Mouse (Mus musculus) intestine, embryonic 14.5 days (tissue): ENCODE data around the gene Spats2. TPM values are rescaled to one million over a fixed set of nuclear protein-coding genes. Genes with fewer than 3 reads are reported as not detected.
"Not testable (repeated sequence)": the region's sequence is repeated elsewhere in the genome, so short reads cannot be mapped to it uniquely, and the experiment has no call there.

Experiments used
- ATAC-seq: fragments of 200-750 bp; cut with Nextera tagmentation; replicated peaks from 2 replicates; pipeline ENCODE4 v1.8.0; 2017; ENCODE audit warnings: low read depth, moderate number of reproducible peaks, moderate TSS enrichment, moderate library complexity; ENCODE audit not compliant: low FRiP score, low TSS enrichment
- DNase-seq: peaks from one replicate; pipeline ENCODE4 v3.0.0-alpha.2; 2018; ENCODE audit warnings: low spot score
- H3K27ac ChIP-seq: fragments of 300-500 bp; sonication (generic); 2 replicates; pipeline ENCODE4 v1.5.1; 2014; ENCODE audit warnings: low read depth, mild to moderate bottlenecking, control low read depth
- H3K27me3 ChIP-seq: fragments of 300-500 bp; sonication (generic); replicated peaks from 2 replicates; pipeline ENCODE4 v1.6.1; 2014; ENCODE audit warnings: low read length, control low read depth; ENCODE audit not compliant: control insufficient read depth, insufficient read depth
- H3K36me3 ChIP-seq: fragments of 300-500 bp; sonication (generic); 2 replicates; pipeline ENCODE4 v1.6.1; 2014; ENCODE audit warnings: low read length, control low read depth; ENCODE audit not compliant: control insufficient read depth, insufficient read depth
- H3K4me1 ChIP-seq: fragments of 300-500 bp; sonication (generic); replicated peaks from 2 replicates; pipeline ENCODE4 v1.6.1; 2014; ENCODE audit warnings: low read length, control low read depth, mixed read lengths; ENCODE audit not compliant: control insufficient read depth, insufficient read depth
- H3K4me2 ChIP-seq: fragments of 300-500 bp; sonication (generic); 2 replicates; pipeline ENCODE4 v1.6.1; 2014; ENCODE audit warnings: low read length
- H3K4me3 ChIP-seq: fragments of 300-500 bp; sonication (generic); 2 replicates; pipeline ENCODE4 v1.5.1; 2014; ENCODE audit warnings: low read depth, low read length, control low read depth, mixed read lengths
- H3K9ac ChIP-seq: fragments of 300-500 bp; sonication (generic); 2 replicates; pipeline ENCODE4 v1.6.1; 2014; ENCODE audit warnings: mild to moderate bottlenecking, low read length
- H3K9me3 ChIP-seq: fragments of 300-500 bp; sonication (generic); 2 replicates; pipeline ENCODE4 v1.6.1; 2016; ENCODE audit warnings: low read length, control low read depth; ENCODE audit not compliant: control insufficient read depth
- WGBS: fragments of 180-500 bp; shearing (Covaris S2); extraction: QIAGEN DNeasy Blood & Tissue Kit; methylation state at CpG from one replicate; pipeline ENCODE4 v1.1.7; 2014; 5-methylcytosine and 5-hydroxymethylcytosine counted together
- polyA plus RNA-seq: library from polyadenylated mRNA; unstranded; fragments of >200 nt; fragmentation: Nextera tagmentation; extraction: Ambion mirVana; gene quantifications from 2 replicates; pipeline ENCODE4 v1.2.1, GENCODE M21; 2014

Spats2 gene
- polyA plus RNA-seq = 38.4 and 41.4 TPM in 2 replicates

DNA sequence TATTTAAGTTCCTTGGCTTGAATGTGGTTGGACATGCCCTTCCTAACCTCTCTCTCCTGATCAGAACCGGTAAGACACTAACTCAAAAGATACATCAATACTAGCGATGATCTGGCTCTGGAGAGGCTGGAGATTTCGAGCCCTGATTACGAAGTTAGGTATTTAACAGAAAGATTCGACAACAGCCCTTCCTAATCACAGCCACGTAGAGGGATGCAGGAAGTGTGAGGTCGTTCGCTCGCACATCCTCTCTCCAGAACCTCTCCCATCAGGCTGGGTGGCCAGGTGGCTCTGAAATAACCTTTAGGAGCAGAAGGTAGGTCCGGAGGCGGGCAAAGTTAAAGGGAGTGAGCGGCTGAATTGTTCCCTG, at the start of gene Spats2:
Gene Spats2 (plus strand): TSS at position 206 of the 370 bp plus-strand sequence.
- 3% methylated on average over 12 of the region's 12 CpGs for WGBS
- DNase-seq (no peak), ATAC-seq (no peak)
- Histone ChIP-seq H3K4me1 (peaks cover 24% of the 10 kb centered on the region), H3K9ac (peak within 1 kb of the TSS; percentile 83), H3K36me3 (no peaks in the 10 kb centered on the region), H3K4me2 (peak within 1 kb of the TSS; percentile 61), H3K4me3 (peak within 1 kb of the TSS; percentile 57), H3K27ac (peak within 1 kb of the TSS; percentile 95), H3K27me3 (no peaks in the 10 kb centered on the region), H3K9me3 (no peaks in the 10 kb centered on the region)

DNA sequence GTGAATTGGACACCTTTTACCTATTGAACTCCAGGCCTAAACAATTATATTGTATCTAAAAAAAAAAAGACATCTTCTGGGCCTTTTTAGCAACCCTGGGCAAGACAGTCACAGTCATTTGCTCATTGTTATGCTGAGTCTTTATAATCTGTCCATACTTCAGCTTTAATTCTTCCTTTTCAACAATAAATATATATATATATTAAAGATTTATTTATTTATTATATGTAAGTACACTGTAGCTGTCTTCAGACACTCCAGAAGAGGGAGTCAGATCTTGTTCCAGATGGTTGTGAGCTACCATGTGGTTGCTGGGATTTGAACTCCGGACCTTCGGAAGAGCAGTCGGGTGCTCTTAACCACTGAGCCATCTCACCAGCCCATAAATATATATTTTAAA, 49.7 kb upstream of the Spats2 start:
- Histone ChIP-seq H3K36me3 (peaks cover 22% of the 10 kb centered on the region), H3K4me2 (peak overlapping the region; percentile 54), H3K4me3 (peak overlapping the region; percentile 68; the same call in 1 of the 2 replicates), H3K4me1 (peaks cover 12% of the 10 kb centered on the region)
- not testable (repeated sequence) for H3K9me3 ChIP-seq, DNase-seq, H3K9ac ChIP-seq, ATAC-seq, H3K27me3 ChIP-seq, H3K27ac ChIP-seq
- WGBS = 99% methylated on average over 3 of the region's 3 CpGs

DNA sequence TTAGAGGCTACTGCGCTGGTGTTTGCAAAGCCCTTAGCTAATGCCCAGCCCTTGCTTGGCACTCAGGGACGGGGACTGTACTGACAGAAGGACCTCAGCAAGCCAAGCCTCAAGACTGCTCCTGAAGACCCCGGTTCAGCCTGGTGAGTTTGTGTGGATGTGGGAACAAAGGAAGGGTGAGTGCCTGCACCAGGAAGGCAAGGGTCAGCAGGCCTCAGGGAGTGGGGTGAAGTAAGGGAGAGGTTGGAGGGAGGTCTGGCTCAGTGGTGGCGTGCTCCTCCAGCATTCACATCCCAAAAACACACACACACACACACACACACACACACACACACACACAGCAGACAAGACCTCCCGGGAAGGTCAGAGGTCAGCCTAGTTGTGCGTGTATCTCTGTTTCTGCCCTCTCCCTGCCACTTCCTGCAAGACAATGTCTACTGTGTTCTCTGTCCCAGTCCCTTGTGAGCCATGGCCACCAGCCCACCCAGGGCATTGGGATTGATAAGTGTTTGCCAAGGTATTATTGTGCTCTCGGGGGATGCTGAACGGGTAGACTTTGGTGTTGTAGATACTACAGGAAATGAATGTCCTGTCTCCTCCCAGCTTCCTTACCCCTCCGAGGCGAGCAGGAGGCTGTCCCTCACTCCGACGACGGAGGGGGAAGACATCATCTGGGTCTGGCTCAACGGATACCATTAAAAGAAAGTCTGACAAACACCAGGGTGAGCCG, 47.4 kb upstream of the Spats2 start:
- Histone ChIP-seq H3K4me3 (no peak overlapping the region), H3K9ac (no peak overlapping the region), H3K36me3 (peaks cover 41% of the 10 kb centered on the region), H3K4me1 (peaks cover 12% of the 10 kb centered on the region), H3K27me3 (0 out of 2 replicates have a peak, but pooled peaks cover 3% of the 10 kb centered on the region), H3K27ac (no peak overlapping the region), H3K4me2 (no peak overlapping the region), H3K9me3 (no peaks in the 10 kb centered on the region)
- WGBS = 71% methylated on average over 15 of the region's 15 CpGs
- ATAC-seq (no peak), DNase-seq (no peak)

DNA sequence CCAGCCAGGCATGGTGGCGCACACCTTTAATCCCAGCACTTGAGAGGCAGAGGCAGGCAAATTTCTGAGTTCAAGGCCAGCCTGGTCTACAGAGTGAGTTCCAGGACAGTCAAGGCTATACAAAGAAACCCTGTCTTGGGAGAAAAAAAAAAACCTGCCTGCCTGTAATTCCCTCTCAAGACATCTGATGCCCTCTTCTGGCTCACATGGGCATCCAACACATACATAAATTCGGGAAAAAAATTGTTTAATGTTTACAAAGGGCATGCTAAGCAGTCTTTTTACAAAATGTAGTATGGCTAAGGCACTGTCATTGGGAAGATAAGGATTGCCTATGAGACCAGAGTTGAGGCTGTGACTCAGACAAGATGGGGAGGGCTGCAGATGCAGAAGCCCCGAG, 45.9 kb upstream of the Spats2 start:
- no peaks in the 10 kb centered on the region for H3K9me3 ChIP-seq
- H3K4me2 ChIP-seq = no peak overlapping the region

DNA sequence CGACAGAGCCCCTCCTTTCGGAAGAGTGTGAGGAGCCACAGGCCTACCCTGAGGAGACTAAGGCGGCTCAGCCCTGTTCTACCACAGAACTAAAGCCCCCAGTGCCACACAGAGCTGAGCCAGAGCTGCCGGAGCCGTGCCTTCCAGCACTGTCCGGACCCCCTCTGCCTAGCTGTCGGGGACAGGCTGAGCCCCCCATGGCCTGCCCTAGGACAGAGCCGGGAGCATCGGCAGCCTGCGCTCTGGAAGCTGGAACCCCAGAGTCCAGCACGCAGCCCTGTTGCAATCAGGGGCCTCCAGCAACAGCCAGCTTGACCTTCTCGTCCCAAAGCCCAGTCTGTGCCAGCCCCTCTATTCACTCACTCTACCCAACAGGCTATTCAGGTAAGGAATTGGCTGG, 43.4 kb upstream of the Spats2 start:
- ATAC-seq = no peak
- peaks cover 43% of the 10 kb centered on the region for H3K36me3 ChIP-seq

More for the DNA sequence above, 45.9 kb upstream of the Spats2 start:
- DNase-seq (no peak), ATAC-seq (no peak)
- Histone ChIP-seq H3K27me3 (peaks cover 18% of the 10 kb centered on the region), H3K36me3 (peaks cover 43% of the 10 kb centered on the region), H3K9ac (no peak overlapping the region), H3K4me1 (peaks cover 16% of the 10 kb centered on the region), H3K4me3 (no peak overlapping the region), H3K27ac (no peak overlapping the region)
- WGBS = 83% methylated on average over 3 of the region's 3 CpGs

DNA sequence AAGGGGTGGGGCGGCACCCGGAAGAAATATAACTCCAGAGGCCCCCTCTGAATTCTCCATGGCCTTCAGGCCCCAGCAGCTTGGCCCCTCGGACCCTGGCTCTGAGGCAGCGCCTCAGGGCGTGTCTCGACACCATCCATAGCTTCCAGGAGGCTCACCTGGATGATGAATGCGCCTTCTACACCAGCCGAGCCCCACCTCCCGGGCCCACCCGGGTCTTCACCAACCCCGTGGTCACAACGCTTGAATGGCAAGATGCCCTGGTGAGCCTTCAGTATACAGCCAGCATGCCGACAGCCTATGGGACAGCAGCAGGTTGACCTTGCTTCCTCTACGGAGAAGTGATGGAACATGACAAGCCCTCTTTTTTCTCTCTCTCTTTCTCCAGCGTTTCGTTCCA, 42.9 kb upstream of the Spats2 start:
- Histone ChIP-seq H3K9me3 (no peaks in the 10 kb centered on the region), H3K4me1 (peaks cover 8% of the 10 kb centered on the region), H3K4me3 (no peak overlapping the region), H3K36me3 (peaks cover 38% of the 10 kb centered on the region), H3K27ac (no peak overlapping the region), H3K9ac (no peak overlapping the region), H3K27me3 (peaks cover 48% of the 10 kb centered on the region), H3K4me2 (no peak overlapping the region)
- no peak for DNase-seq
- WGBS = 88% methylated on average over 16 of the region's 16 CpGs
- ATAC-seq = no peak

More for the DNA sequence above, 43.4 kb upstream of the Spats2 start:
- H3K9me3 ChIP-seq = no peaks in the 10 kb centered on the region
- H3K27me3 ChIP-seq = peaks cover 43% of the 10 kb centered on the region
- H3K4me1 ChIP-seq = peaks cover 8% of the 10 kb centered on the region
- no peak overlapping the region for H3K9ac ChIP-seq
- no peak overlapping the region for H3K27ac ChIP-seq
- no peak overlapping the region for H3K4me3 ChIP-seq
- DNase-seq = no peak
- no peak overlapping the region for H3K4me2 ChIP-seq
- 96% methylated on average over 12 of the region's 12 CpGs for WGBS

DNA sequence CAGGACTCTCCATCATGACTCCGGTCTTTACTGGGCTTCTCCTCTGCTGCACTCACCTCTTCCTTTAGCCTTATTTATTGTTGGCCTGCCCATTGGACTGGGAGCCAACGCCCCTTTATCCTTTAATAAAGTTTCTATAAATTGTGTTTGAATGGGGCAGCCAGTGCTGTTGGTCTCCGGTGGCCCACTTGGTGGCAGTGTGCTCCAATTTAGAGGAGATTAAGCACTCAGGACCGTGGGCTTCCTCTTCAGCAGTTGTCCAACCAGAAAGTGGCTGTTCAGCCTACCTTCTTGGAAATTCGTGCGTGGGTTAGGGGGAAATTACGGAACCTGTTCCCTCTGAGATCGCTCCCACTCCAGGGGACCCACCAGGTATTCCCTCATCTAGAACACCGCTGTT, 42.5 kb upstream of the Spats2 start:
- DNase-seq = peak; percentile 75
- H3K27ac ChIP-seq = no peak overlapping the region
- no peak overlapping the region for H3K9ac ChIP-seq
- H3K9me3 ChIP-seq = no peaks in the 10 kb centered on the region
- H3K4me2 ChIP-seq = 0 out of 2 replicates have a peak overlapping the region, but pooled peaks have one; percentile 38
- H3K36me3 ChIP-seq = peaks cover 34% of the 10 kb centered on the region
- no peak overlapping the region for H3K4me3 ChIP-seq
- H3K4me1 ChIP-seq = peaks cover 11% of the 10 kb centered on the region
- peaks cover 52% of the 10 kb centered on the region for H3K27me3 ChIP-seq
- no peak for ATAC-seq
- WGBS = 68% methylated on average over 9 of the region's 9 CpGs

DNA sequence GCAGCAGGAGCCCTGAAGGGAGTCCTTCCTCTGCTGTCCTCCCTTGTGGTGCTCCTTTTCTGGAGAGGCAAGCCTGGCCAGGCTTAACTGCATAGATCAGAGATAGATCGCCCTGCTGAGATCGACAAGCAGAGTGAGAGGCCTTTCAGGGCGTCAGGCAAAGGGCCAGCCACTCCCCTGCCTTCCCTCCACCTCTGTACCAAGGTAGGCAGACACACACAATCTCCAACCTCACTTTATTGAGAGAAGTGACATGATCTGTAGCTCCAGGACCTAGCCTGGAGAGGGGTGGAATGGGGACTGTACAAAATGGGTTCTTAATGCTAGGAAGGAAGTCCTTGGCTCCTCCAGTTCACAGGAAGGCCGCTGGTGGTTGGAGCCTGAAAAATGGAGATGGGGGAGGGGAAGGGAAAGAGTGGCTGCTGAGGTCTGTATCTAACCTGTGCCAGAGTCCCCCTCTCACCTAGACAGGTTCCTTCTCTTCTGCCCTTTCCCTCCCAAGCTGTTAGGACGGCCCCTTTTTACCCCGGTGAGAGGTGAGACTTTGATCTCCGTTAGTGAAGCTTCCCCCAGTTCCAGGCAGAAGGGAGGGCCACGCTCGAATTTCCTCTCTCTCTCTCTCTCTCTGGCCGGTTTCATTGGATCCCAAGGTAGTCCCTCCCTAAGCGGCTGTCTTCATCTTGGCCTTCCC, 41.7 kb upstream of the Spats2 start:
- Histone ChIP-seq H3K4me1 (peaks cover 17% of the 10 kb centered on the region), H3K9me3 (no peaks in the 10 kb centered on the region), H3K27ac (no peak overlapping the region), H3K4me3 (no peak overlapping the region), H3K27me3 (peaks cover 60% of the 10 kb centered on the region), H3K9ac (0 out of 2 replicates have a peak overlapping the region, but pooled peaks have one; percentile 25), H3K36me3 (peaks cover 33% of the 10 kb centered on the region), H3K4me2 (peak overlapping the region; percentile 38)
- DNase-seq (peak; percentile 71), ATAC-seq (peak; percentile 52)
- 11% methylated on average over 11 of the region's 11 CpGs for WGBS
